Mouse (Mus musculus) layer of hippocampus, postnatal 10 days (tissue): ENCODE measurements at regions not wholly inside any gene's neighbourhood (a gene's known extent, or its start where the extent isn't known, plus 50 kb on each side); places are given as distances from the start of the nearest gene placed in this dataset.

Experiments
- DNase-seq, 2 experiments: peaks; one replicate each; pipeline ENCODE4 v3.0.0; 2021; ENCODE audit warnings: low spot score in 2 of 2

DNA sequence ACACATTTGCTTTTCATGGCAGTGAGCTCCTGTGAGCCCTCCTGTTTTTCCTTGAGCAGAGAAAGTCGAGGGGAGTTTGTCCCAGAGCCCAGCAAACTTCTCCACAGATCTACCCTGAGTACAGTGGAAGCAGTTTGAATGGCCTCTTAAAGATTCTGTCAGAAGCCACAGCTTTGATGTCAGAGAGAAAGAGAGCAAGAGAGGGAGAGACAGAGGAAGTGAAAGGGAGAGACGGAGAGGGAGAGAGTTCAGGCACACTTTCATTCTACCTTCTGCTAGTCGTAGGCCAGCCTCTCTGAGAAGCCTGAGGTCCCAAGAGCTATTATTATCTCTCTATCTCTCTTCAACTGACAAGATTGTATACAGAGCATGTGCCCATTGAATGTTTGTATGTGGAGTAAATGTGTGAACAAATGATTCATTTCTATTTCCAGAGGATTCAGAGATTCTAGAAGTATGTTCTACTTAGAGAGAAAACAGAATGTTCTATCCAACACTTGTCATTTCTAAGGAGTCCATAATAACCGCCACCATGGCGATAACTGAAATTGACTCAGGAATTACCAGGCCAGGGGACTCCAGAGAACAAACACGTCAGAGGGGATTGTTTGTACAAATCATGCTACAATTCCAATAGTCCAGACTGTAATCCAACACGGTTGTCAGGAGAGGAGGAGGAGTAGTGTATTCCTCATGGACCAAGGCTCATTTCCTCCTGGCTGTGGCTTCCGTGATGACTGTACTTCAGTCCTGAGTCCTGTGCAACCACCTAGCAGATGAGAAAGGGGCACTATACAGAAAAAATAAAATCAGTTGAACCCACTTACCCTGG, 183.6 kb upstream of the Sesn3 start:
- DNase-seq, result no peak

DNA sequence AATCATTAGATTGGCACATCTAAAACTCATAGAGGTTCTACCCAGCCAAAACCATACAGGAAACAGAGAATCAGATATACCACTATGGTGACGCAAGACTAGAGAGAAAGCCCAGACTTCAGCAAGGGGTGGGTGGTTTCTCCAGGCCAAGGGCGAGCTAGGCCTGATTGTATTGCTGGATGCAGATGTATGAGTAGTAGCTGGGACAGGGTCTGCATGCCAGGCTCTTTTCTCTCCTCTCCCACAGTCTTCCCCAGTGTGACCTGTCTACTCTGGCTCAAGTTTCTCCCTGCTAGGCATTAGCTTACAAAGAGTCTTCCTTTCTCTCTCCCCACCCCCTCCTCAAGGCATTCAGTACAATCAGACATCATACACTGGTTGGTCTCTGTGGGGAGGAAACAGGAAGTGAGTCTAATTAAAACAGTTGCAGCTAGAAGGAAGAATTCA, 181.8 kb upstream of the Sesn3 start:
- DNase-seq, result no peak

DNA sequence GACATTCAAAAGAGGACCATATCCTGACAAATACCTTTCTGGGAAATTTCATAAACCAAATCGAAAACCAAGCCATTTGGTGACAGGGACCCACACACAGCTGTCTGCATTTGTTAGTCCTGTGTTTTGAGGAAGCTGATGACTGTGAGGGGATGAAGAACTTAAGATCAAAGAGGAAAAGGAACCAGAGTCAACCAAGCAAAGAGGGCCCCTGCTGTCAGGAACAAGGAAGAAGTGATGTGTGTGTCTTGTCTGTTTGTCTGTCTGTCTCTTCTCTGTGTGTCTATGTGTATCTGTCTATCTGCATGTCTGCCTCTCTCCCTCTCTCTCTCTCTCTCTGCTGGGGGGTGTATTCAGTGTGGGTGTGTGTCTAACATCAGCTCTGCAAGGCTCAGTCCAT, 171.3 kb upstream of the Sesn3 start:
- DNase-seq, result no peak

DNA sequence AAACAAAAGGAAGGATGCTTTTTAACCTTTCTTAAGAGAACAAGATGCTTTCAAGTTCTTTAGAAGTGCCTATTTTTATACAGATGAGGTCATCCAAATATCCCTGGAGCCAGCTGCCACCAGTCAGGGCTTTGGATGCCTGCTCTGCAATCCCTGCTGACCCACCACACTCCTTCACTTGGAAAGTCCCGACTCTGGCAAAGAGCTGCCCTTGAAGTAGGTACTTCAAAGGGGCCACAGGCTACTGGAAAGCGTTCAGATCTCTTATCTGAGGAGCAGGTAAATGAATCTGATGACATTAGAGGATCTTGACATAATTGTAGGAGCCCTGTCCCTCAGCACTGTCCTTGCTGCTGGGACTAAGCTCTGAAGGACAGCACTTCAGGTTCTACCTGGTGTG, 169.9 kb upstream of the Sesn3 start:
- DNase-seq, result no peak

DNA sequence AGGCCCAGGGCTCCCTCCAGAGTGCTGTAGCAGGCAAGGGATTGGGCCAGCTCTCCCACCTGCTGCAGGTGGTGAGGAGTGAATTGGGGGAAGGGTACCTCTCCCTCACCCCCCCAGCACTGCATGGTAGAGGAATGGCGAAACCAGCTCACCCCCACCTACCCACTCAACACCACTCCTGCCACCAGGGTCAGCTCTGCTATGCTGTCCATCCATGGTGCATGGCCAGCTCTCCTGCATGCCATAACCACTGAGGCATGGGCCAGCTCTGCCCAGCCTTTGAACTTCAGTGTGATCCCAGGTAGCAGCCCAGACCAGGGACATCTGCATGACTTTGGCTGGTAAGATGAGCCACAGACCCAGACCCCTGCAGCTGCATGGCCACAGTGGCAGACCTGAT, 168.5 kb upstream of the Sesn3 start:
- DNase-seq, result no peak

DNA sequence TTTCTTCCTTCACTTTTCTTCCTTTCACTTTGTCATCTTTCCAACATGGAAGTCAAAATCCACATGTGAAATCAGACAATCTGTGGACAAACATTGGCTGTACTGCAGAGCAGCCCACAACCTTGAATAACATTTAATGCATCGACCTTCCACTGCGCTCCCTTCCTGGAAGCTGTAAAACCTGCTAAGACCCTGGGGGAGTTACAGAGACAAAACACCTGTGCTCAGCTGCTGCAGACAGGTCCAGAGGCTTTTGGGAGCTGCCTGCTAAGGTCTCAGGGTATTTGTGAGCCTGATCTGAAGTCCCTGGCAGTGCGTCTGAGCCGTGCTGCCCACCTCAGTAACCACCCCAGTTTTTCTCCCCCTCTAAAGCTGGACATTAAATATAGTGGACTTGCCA, 166.1 kb upstream of the Sesn3 start:
- no peak for DNase-seq

DNA sequence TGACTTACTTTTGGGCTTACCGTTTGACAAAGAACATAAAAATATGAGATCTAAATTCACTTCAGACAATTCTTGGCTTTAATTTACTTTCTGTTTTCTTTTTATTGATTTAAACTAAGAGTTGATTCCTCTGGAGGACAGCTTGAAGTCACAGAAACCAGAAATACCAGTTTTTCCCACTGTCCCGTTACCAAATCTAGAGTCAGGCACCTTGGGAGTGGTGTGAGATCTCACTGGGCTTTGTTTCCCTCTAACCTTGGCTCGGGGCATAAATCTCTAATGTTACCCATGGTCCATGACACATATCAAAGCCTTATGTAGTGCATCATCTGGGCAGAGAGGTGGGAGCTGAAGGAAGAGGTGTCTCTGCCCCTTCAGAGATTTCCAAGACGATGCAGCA, 165.4 kb upstream of the Sesn3 start:
- DNase-seq, result no peak

DNA sequence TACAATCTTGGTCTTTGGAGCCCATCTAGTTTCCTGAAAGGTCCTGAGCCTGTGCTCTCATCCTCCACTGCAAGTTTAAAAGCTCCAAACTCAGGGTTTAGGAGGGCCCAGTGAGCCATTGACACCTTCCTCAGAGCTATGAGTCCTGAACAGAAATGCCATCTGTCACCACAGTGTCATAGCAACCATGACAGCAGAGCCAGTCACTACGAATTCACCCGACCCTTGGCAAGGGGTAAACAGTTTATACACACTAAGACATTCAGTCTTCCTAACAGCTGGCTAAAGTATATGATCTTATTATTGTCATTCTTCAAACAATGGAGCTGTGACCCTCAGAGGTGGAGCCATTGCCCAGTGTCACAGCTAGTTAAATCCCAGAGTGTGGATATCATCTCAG, 163.2 kb upstream of the Sesn3 start:
- DNase-seq, result no peak

DNA sequence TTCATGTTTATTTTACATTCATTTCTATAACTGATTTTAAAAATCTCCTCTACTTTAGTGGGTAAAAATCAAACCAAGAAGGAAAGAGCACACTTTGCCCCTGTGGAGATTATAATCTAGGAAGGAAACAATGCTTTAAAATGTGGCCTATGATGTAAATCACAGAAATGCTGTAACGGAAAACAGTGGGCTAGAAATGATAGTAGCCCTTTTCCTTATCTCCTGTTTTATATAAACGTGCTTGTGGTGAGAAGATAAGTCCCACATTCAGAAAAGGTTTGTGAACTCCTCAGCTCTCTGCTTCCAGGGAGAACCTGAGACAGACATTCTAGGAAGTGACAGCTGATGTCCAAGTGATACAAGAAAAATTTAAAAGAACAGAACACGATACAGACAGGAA, 159.3 kb upstream of the Sesn3 start:
- DNase-seq, result no peak

DNA sequence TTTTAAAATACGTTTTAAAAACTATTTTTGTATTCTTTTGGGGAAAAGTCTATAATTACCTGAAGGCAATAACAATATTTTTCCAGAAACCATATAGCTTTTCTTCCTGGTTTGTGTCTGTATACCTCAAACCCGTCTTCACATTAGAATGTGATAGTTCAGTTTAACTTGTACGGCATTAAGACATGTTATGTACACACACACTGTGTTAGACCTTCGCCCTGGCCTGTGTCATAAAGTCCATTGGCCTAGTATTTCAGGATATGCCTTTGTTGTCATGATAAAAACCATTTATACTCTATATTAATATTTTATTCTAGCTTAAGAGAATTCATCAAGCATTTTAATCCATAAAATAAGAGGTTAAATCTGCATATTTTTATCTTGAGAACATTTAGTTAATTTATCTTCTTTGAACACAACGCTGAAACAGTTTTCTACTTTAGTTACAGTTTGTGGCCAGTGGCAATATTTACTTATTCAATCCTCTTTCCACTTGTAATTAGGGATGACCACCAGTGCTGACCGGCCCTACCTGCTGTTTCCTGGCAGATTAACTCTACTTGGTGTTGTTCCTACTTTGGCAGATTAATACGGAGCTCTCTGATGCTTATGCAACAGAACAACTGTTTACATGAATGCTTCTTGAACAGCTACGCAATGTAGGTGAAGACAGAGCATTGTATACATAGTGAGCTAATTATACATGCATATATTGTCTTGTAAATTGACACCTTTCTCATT, 158.6 kb upstream of the Sesn3 start:
- DNase-seq, result no peak

DNA sequence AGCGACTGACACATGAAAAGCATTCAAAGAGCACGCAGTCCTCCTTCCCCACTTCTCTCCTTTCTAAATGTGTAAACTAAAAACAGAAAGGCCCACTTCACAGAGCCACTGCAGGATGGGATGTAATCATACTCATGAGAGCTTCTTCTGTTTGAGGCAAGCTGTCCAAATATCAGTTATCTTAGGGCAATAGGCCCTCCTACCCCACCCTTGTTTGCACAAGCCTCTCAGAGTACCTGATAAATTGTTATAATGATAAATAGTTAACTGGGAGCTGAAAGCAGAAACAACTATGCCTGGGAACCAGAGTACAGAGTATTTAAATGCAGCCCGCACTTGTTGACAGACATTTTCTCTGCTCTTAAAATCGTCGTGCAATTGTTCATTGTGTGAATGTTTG, 141.5 kb upstream of the Sesn3 start:
- DNase-seq, result no peak

DNA sequence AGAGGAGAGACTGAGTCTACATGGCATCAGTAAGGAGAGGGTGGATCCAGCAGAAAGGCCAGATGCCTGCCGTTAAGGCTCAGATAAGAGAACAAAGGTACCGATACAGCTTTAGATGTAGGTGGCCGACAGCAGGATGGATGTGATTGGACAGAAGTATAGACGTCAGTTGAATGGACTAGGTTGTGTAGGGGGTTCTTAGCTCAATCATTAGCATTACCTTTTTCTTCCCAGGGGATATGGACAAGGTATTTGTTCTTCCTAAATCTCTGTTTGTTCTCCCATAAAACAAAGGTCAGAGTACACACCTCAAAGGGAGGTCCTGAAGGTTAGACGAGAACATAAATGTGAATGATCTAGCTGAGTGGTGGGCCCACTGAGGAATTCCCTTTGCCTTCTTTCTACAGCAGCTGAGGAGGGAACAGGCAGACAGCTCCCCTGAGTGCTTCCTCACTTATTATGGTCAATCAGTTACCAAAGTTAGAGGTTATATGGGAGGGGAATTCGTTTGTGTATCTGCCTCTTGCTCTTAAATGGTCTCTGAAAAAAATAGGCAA, 139.9 kb upstream of the Sesn3 start:
- no peak for DNase-seq

DNA sequence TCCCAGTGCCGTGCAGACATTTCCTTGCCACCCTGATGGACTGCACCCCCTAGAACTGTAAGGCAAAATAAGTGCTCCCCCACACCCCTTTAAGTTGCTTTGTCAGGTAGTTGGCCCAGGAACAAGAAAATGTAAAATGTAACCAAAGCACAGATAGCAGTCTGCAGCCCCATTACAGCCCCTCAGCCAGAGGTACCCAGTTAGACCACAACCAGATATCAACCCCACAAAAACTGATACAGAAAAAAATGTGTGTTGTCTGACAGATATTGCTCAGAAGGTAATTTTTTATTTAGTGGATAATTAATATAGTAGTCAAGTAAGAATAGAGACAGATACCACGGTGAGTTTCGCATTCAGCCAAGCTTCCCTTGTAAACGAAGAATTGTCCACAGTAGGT, 133.5 kb upstream of the Sesn3 start:
- no peak for DNase-seq

DNA sequence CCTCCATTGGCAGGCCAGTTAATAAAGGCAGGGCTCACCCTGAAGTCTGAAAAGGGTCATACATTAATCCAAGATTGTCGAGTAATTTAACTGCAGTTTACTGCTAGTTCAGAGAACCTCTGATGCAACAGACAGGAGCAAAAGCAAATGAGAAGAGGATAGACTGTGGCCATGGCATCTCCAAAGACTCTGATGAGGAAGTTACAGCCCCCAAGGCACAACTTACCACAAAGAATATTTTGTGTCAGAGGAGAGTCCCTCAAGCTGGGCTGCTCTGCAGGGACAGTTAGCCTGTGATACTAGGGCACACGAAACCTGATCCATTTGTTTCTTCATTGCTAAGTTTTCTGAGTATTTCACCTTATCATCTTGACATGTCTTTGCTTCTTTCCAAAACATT, 130.9 kb upstream of the Sesn3 start:
- no peak for DNase-seq

DNA sequence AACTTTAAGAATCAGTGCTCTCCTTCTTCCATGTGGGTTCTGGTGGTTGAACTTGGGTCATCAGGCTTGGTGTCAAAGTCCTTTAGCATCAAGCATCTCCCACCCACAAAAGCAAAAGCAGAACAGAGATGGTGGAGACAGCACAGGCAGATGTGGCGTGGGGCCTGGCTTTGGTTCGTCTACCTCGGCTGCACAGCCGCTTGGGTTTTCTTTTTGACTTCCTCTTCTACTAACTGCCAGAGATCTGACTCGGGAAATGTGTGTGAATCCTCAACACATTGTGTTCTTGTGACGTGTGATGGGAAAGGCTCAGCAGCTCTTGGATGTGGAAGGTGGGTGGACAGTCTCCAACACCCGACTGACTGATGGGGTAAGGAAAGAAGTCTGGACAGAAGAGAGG, 127.8 kb upstream of the Sesn3 start:
- DNase-seq, result no peak

DNA sequence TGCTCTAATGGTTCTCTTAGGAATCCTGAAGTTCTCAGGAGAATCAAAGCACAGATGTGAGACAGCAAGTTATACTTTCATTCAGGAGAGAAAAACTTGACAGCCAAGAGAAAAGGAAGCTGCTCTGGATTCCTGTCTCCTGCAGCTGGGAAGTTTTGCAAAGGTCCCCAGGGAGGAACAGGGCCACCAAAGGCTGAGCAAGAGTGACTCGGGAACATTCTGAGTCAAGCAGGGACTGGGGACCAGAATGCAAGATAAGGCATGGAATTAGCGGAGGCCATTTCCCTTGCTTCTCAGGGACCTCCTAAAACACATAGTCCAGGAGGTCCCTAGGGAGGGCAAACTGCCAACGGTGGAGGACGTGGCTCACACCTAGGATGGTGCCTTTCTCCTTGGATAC, 127.1 kb upstream of the Sesn3 start:
- DNase-seq, result no peak

DNA sequence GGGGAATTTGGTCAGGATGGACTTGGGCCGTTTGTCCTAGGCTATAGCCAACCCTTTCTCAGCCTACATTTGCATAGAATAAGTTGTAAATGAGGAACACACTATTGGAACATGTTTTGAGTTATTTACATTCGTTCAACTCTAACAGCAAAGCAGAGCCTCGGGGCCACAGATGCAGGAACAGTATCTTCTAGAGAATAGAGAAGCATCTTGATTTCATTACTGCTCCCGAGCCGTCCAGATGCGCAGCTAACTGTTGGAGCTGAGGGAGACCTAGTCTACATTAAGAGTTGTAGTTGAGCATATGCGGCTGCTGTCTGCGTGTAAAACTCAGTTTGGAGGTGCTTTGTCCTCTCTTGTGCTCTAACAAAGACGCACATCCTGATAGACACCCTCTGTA, 124.6 kb upstream of the Sesn3 start:
- no peak for DNase-seq

DNA sequence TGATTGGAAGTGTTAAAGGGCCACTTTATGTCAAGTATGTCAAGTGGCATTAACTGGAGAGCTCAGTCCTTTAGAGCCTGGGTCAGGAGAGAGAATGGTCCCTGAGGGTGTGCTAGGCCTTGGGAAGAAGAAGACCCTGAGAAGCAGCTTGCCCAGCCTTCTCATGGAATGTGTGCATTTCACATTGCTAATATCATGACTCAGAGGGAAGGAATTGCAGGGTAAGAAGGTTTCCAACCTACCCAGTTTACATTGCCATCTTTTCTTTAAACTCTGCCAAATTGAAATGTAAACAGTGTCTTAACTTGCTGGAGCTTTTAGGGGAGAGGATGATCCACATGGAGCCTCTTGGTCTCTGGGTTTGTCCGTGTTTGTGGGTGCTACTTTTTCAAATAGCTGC, 117.9 kb upstream of the Sesn3 start:
- no peak for DNase-seq

DNA sequence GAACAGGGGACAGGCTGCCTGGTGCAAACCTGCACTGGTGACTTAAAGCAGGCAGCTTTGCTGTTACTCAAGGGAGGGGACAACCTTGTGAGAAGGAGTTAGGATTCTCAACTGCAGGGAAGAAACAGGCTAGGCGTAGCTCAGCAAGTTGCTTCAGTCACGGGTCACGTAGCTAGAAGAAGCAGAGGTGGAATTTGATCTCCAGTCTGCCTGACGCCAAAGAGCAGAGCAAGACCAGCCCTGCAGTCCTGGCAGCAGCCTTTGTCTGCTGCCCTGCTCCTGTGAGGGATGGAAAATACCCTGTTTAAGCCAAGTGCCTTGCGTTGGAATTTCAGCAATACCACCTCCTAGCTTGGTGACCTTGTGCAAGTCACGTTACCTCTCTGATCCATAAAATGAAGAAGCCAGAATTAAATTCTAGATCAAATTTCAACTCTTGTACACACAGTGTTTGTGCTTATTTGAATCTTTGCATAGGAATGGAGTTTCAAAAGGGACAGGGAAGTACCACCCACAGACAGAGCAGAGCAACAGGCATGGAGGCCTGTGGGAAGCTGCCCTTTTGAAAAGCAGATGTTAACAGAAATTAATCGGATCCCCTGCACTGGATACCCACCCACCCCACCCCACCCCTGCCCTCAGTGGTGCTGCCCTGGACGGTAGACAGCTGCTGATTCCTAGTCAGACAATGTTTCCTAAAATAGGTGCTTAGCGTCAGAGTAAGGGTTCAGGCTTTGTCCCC, 116.6 kb upstream of the Sesn3 start:
- no peak for DNase-seq

DNA sequence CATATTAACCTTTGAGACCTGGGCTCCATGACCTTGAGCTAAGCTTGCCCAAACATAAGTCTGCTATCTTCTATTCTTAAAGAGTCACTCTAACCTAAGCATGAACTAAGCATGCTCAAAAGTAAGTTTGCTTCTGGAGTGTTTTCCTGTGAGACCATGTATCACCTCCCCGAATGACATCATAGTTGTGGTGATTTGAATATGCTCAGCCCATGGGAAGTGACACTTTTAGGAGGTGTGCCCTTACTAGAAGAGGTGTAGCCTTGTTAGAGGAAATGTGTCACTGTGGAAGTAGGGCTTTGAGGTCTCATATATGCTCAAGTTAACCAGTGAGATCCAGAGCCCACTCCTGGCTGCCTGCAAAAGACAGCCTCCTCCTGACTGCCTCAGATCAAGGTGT, 114.7 kb upstream of the Sesn3 start:
- DNase-seq, result no peak

DNA sequence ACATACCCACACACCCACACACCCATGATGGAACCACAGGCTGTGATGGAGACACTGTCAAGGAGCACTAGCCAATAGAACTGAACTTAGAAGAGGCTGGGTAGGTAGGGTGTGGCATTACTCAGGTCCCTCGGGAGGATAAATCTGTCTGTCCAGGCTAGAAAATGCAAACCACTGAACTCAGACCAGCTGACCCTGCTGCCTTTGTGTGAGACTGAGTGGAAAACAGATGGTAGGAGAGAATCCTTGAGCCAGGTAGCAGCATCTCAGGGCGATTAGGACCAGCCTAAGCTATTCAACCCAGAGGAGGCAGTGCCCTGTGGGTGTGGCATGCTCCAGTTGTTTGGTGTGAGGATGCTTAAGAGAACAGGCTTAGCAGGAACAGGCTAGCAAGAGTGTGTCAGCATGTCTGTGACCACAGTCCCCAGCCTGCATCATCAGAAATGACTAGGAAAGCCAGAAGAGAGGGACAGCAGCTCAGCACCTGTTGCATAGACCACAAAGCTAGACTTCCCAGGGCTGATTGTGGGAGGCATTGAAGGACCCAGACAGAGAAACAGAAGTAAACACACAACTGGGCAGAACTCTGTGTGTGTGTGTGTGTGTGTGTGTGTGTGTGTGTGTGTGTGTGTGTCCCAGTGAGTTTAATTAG, 103.2 kb upstream of the Sesn3 start:
- DNase-seq, result no peak
